Mouse (Mus musculus) kidney, adult 2 months (tissue): ENCODE results near the gene Disp1.

Source experiments
- CTCF ChIP-seq: fragments of 200-500 bp; conservative IDR thresholded peaks from 2 replicates; pipeline ENCODE4 v1.5.1; 2011; ENCODE audit warnings: low read depth, mild to moderate bottlenecking, control low read depth, low read length, moderate library complexity, mixed read lengths; ENCODE audit not compliant: insufficient read depth, insufficient read length
- POLR2A ChIP-seq: fragments of 200-500 bp; IDR thresholded peaks from one replicate; pipeline ENCODE4 v1.6.1; 2011; ENCODE audit warnings: low read depth, low read length, control low read depth

- TF ChIP-seq CTCF, result no peak
- no peak for TF ChIP-seq POLR2A
These were observed 103.2 kb downstream of the Disp1 start for GRCm38 (mm10) chr1:183117827-183118825.
